Mouse (Mus musculus): Measurements from ENCODE around the gene Ank2. TPM values are rescaled to one million over a fixed set of nuclear protein-coding genes. Genes with fewer than 3 reads are reported as not detected.
A peak's percentile ranks its signal among the peaks of the same experiment; 100 is the strongest.

The Ank2 gene
- total RNA-seq, 2 experiments from 2014 or later, result 675 to 811 TPM

DNA sequence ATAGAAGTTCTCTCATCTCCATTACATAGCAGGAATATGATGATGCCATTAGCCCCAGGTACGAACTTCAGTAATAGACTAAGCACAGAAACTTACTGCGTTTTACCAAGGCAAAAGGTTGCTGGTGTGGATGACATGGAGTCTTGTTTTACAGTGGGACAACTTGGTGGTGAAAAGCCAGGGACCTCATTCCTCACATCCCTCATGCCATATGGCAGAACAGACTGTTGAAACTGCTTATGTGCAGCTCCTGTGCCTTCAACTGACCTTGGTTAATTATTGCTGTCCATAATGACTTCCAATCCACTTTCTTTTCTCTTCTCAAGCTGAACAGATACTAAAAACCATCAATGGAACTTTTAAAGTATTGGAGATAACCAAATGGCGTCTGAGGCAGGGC, 298.4 kb downstream of the Ank2 start:
- DNase-seq (ENCODE audit: extremely low spot score in 1 of 2, low spot score in 1 of 2), result no peak

DNA sequence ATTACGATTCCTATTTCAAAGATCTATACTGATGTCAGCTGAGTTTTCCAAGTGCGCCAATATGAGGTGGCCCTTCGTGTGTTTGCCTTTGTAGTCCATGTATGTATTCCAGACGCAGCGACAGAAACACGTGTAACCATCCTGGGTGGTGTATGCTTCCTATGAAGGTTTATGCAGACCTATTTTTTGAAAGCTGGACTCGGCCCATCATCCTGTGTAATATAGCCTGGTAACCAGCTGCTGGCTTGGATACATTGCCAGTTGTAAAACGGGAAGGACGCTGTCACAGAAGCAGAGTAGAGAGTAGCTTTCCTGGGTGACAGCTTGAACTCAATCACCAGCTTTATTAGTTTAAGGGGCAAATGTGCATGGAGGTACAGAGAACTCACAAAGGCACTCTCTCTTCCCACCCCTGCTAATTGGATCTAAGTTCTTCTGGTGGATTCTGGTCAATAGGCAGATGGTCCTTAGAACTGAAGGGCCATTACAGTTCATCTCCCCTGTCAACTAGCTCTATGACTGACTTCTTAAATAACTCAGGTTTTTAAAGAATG, 300.0 kb downstream of the Ank2 start:
- DNase-seq (ENCODE audit: extremely low spot score in 1 of 2, low spot score in 1 of 2), result no peak

DNA sequence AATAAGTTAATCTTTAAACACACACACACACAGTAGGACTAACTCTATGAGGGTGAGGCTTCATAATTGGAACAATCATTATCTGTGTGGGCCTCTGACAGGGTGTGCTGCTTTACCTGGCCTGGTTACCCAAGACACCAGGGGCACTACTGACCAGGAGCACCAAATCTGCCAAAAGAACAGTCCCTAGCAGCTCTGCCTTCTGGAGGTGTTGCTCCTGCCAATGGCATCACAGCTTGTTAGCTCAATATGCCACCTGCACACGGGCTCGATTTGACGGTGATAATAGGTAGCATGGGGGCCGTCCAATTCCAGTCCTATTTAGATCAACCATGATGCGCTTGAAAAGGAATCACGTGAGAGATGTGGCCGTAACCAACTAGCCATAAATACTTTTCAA, 300.5 kb downstream of the Ank2 start:
- no peak for DNase-seq (ENCODE audit: extremely low spot score in 1 of 2, low spot score in 1 of 2)

DNA sequence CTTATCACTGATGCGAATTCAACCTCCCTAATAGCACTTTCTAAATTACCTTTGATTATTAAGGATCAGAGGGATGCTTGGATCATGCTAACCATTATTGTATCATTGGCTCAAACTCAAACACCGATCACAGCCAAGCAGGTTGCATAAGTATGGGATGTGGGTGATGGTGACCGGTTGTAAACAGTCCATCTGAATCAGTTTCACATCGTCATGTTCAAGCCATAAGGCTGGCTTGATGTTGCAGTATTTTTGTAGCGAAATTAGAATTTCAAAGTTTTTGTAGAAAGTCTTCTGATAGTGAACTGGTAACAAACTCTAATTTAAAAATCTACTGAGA, 310.4 kb downstream of the Ank2 start:
- no peak for DNase-seq (ENCODE audit: extremely low spot score in 1 of 2, low spot score in 1 of 2)

DNA sequence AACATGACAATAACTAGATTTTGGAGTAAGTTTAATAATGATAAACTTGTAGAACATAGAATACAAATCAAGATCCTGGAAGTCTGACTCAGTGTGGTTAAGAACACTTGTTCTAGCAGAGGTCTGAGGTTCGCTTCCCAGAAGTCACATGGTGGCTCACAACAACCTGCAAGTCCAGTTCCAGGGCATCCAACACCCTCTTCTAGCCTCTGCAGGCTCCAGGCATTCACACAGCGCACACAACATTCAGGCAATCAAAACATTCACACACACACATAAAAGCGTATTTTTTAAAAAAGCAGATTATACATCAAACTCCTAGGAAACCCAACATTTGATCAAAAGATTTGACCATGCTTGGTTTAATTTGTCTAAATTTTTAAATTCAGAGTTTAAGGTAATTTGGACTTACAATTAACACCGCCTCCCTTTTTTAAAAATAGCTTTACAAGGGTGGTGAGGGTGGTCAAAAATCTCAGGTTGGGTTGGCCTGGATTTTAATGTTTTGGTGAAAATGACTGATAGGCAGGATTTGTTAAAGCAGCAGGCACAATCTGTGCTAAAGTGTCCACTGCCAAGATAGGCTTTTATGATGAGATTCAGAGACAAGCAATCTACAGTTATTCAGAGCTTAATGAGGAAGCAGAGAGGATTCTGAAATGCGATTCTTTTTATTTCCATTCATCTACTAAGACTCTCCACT, 310.9 kb downstream of the Ank2 start:
- DNase-seq (ENCODE audit: extremely low spot score in 1 of 2, low spot score in 1 of 2), result no peak

DNA sequence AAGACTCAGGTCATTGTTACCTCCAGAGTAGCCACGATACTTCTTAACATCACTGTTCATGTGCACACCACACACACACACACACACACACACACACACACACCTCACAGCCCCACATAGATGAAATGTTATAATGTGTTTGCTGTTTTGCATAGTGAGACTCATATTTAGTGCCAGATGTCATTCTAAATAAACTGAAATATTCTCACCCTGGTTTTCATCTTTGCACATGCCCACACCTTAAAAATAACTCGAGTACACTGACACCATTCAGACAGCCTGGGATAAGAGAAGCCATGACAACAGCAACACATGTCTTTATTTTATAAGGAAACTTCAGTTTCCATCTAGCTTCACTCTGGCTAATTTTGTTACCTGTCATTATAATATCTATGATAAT, 312.1 kb downstream of the Ank2 start:
- DNase-seq (ENCODE audit: extremely low spot score in 1 of 2, low spot score in 1 of 2), result no peak

DNA sequence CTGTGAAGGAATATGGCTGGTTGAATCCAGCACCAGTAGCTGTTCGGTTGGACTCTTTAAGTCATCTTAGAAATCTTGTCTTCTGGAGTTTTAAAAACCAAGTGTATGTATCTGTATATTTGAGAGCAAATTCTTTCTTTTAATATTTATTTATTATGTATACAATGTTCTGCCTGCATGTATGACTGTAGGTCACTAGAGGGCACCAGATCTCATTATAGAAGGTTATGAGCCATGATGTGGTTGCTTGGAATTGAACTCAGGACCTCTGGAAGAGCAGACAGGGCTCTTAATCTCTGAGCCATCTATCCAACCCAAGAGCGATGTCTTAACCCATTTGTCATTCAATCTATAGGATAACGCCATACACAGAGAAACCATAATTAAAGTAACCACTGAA, 312.9 kb downstream of the Ank2 start:
- DNase-seq (ENCODE audit: extremely low spot score in 1 of 2, low spot score in 1 of 2), result no peak

DNA sequence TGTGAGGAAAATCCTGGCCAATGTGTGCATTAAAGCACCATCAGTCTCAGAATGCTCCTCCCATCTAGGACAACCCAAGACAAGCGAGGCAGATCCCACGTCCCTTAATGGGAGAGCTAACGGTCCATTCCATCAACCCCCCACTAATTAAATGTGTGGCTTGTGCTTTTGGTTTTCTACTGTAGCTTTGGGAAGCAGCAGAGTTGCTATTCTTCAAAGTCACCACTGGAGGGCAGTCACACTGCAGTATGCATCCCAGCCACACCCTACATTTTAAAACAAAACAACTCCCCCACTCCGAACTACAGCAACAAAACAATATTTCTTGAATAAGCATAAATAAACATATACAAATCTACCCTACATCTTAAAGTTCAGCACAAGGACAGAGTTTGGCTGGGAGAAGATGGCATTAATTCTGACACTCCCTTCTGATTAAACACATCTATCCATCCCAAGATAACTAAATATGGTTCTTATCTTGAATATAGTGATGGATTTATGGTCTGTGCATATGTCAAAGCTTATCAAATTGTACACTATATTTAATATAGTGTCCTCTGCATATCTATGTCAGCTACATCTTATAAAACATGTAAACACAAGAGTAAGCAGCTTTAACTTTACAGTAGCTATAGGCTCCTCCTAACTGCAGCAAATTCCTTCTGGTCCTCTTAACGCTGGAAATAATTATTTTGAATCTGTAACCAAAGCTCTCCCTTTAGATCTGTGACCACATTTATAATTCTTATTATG, 315.0 kb downstream of the Ank2 start:
- DNase-seq (ENCODE audit: extremely low spot score in 1 of 2, low spot score in 1 of 2), result no peak

DNA sequence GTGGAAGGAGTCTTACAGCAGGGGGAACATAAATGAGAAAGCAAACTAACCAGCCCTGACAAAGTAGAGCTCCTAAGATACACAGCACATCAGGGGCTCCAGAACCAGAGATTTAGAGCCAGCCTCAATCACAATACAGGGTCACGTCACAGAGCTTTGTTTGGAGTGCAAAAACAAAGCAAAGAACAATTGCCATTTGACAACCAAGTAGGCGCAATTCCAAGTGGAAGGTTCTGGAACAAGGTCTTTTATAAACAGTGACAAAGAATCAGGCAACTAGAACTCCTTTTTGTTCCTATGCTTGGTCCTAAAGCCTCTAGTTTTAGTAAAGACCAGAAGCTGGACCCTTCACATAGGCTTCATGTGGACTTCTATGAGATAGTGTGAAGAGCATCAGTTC, 326.5 kb downstream of the Ank2 start:
- no peak for DNase-seq (ENCODE audit: extremely low spot score in 1 of 2, low spot score in 1 of 2)

DNA sequence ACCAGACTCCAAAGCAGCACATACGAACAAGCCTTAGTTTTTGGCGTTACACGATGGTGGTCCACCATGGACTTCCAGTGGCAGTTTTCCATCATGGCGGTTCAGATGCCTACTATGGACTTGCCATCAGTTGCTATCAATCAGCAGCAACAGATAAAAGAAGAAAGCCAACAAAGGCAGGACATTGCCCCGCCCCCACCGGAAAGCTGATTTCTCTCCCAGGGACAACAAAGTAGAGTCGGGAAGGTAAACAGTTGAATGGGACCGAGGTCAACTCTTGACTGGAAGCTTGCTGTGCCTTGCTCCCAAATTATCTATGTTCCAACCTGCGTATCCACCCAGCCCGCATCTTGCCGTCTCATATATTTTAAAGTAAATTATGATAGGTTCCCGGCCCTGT, 328.9 kb downstream of the Ank2 start:
- DNase-seq (ENCODE audit: extremely low spot score in 1 of 2, low spot score in 1 of 2), result no peak

DNA sequence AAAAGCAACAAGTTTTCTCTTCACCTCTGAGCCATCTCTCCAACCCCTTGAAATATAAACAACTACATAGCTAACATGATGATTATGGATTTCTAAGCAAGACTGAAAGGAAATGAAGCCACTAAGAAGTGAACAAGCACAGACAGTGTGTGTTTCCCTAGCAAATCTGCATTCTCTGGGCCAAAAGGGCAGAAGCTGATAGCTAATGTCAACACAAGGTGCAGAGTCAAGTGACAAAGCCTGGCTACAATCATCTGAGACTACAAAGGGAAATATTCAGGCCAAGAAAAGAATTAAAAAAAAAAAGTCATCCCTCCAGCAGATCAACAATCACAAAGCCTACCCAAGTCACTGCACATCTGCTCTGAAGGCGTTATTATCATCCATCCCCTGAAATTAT, 330.0 kb downstream of the Ank2 start:
- DNase-seq (ENCODE audit: extremely low spot score in 1 of 2, low spot score in 1 of 2), result no peak

DNA sequence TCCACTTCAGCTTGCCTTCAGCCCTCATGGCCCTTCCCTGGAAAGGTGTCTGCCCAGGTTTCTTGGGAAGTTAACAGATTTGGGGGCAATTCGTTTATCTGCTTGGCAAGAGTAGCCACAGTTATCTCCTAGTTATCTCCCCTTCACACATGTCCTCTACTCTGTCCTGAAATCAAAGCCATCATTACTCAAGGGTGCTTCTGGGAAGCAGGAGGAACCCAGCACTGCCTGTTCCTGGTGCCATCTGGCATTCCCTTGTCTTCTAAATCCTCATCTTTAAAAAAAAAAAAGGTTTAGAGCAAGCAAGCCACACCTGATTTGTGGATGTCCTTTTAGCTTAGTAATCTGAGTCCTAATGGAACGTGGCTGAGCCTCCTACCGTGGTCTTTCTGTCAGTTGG, 335.4 kb downstream of the Ank2 start:
- no peak for DNase-seq (ENCODE audit: extremely low spot score in 1 of 2, low spot score in 1 of 2)

DNA sequence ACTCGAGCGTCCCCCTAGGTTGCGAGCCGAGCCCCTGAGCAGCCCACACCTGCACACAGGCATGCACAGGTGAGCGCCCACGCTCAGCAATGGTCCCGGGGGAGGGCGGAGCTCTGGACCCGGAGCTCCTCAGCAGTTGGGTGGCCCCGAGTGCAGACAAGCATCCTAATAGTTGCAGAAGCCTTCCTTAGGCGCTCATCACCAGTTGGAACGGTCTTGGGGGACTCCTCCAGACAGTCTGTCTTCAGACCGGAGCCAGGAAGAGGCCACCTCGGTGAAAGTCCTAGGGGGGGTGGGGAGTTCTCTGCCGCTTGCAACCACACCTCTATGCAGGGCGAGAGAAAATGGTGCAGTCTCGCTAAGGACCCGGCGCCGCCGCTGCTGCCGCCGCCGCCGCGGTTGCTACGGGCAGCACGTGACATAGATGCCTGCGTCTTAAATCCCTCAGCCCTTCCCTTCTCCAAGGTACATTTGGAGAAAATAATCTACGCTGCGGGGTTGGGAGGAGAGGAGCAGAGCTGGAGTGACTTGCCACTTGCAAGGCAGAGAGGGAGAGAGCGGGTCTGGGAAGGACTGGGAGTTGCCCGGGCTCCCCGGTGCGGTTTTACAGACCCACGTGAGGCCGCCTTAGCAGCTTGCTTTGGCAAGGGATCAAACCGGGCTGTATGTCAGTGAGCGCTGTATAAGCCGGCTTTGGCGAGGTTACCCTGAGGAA, 337.0 kb downstream of the Ank2 start:
- peak; percentile 63 for DNase-seq (ENCODE audit: extremely low spot score in 1 of 2, low spot score in 1 of 2)

DNA sequence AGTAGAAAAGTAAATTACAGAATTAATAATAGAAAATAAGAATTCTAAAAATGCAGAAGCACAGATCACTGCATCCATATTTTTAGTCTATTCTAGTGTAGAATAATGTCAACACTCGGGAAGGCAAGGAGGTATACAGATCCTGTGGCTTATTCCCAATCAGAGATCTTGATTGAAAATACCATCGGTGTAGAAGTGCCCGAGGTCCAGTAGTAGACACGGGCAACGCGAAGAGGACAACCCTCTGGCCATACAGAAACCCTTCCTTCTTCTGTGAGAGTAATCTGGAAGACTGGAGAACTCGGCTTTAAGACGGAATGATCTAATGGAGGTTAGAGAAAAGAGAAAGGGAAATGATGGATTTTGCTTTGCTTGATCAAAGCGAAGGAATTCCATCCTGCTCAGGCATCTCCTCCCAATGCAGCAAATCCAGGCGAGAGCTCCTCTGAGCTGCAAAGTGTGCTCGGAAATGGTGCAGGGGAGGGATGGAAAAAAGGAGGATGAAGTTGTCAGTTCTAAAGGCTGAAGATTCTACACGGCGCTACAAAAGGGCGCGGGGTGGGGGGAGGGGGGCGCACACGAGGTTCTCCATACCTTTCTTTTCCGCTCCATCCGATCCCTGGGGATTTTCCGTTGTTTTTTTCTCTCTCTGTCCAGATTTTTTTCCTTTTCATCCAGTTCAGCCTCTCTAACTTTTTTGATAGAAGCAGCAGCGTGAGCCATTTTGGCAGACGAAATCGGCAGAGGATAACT, 337.9 kb downstream of the Ank2 start:
- no peak for DNase-seq (ENCODE audit: extremely low spot score in 1 of 2, low spot score in 1 of 2)

DNA sequence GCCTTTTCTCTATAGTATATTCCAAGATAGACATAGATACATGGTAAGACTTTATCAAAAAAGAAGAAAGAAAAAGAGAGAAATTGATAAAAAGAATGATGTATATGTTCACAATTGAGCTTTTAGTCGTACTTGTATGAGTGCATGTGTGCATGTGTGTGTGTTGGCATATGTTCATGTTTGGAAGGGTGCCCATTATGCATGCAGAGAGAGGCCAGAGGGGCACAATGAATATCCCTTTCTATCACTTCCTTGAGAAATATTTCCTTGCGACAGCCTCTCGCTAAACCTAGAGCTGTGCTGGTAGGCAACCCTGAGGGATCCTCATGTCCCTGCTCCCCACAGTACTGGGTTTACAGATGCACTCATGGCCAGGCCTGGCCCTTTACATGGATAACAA, 341.4 kb downstream of the Ank2 start:
- no peak for DNase-seq (ENCODE audit: extremely low spot score in 1 of 2, low spot score in 1 of 2)

DNA sequence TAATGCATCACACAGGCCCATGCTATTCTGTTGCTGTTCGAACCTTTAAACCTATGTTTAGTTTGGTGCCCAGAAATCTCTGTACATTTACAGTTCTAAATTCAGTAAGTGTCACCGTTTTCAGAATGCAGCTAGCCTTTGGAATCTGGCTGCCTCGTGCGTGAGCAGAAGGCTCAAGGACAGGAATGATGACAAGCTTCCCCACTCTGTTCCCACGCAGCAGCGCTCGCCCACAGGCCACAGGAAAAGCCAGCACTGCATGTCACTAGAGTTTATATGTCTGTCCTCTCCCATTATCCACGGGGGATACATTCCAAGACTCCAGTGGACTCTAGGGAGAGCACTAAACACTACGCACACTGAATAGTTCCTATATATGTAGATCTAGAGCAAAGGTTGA, 343.1 kb downstream of the Ank2 start:
- DNase-seq (ENCODE audit: extremely low spot score in 1 of 2, low spot score in 1 of 2), result no peak

DNA sequence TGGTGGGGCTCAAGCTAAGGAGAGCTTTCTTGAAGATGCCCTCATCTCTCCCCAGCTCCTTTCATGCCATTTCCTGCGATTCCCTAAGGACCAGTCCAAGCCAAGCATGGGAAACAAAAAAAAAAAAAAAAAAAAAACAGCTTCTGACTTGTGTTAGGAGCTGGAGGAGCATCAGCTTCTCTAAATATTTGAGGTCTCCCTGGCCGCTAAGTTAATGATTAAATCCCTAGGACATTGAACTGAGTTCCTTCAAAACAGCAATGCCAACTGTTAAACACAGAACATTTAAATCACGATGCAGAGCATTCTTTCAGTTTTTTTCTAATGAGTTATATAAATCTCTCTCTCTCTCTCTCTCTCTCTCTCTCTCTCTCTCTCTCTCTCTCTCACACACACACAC, 345.3 kb downstream of the Ank2 start:
- no peak for DNase-seq (ENCODE audit: extremely low spot score in 1 of 2, low spot score in 1 of 2)

DNA sequence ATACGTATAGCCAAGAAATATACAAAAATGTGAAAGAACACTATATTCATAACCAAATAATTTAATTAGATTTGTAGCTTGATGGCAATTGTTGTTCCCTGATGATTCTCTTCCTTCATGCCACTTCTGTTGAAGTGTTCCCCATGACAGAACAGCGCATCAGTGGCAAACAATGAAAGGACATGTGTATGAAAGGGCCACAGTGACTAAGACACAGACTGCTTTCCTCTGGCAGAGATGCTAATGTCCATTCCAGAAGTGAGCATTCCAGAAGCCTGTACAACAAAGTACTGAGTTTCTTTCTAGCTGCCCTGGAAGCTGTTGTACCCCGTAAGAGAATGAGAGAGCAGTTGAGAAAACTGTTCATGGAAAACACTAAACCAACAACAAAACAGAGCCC, 345.7 kb downstream of the Ank2 start:
- no peak for DNase-seq (ENCODE audit: extremely low spot score in 1 of 2, low spot score in 1 of 2)

DNA sequence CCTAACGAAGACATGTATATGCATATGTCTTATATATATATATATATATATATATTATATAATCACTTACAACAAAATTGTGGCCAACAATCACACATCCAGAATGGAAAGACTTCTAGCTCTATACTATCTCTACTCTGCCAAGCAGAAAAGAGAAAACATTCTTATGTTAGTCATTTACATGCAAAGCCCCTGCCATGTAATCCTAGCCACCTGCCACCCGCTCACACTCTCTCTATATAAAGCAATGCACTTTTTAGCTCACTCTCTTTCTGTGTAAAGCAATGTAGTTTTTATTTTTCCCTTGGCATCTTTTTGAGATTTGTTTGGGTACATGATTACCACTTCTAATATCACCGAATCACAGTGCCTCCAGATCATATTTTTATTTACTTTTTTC, 350.5 kb downstream of the Ank2 start:
- no peak for DNase-seq (ENCODE audit: extremely low spot score in 1 of 2, low spot score in 1 of 2)

DNA sequence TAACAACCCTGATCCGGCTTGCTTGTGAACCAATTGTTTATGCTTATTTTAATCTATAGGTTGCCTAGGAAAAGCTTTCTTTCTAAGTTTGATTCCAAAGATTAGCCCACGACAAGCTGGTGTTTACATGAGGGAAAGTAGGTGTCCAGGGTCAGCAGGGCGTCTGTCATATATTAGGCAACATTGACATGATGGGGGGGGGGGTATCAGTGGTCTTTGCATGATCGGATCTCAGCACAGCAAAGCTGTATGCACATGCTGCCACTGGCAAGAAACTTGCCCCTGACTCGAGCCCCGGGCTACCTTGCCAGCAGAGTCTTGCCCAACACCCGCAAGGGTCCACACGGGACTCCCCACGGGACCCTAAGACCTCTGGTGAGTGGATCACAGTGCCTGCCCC, 358.6 kb downstream of the Ank2 start:
- DNase-seq (ENCODE audit: extremely low spot score in 1 of 2, low spot score in 1 of 2), result no peak

DNA sequence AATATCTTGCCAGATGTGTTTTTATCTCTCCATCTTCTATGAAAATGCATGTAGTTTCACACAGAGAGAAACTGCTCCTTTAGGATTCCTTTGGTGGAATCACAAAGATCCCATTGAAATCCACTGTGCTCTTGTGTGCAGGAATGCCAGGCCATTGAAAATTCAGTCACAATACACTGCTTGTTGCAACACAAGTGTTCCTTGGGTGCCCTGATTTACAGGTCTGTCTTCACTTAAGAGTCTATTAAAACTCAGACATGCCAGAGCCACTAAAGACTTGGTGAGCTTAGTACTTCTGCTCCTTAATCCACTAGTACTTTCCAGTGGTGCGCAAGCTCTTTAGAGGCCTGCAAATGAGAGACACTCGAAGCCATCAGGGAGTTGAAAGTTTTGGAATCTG, 359.5 kb downstream of the Ank2 start:
- DNase-seq (ENCODE audit: extremely low spot score in 1 of 2, low spot score in 1 of 2), result no peak

Measured in layer of hippocampus, postnatal 25 days (tissue).